Mouse (Mus musculus) kidney, adult 2 months (tissue): Measurements from ENCODE around the gene Rai1. TPM values are rescaled to one million over a fixed set of nuclear protein-coding genes. Genes with fewer than 3 reads are reported as not detected.

Experiments
- DNase-seq: peaks from one replicate; pipeline ENCODE4 v3.0.0; 2021
- H3K27ac ChIP-seq: fragments of 200-500 bp; 2 replicates; pipeline ENCODE4 v1.5.1; 2012; ENCODE audit warnings: low read depth, low read length, control low read depth, inconsistent platforms; ENCODE audit not compliant: insufficient read depth
- H3K27me3 ChIP-seq: fragments of 200-500 bp; replicated peaks from 2 replicates; pipeline ENCODE4 v1.6.1; 2012; ENCODE audit warnings: mild to moderate bottlenecking, moderate library complexity, low read length, inconsistent platforms; ENCODE audit not compliant: control insufficient read depth, insufficient read depth
- H3K36me3 ChIP-seq: fragments of 200-500 bp; 2 replicates; pipeline ENCODE4 v1.6.1; 2012; ENCODE audit warnings: mild to moderate bottlenecking, moderate library complexity, low read length, inconsistent platforms; ENCODE audit not compliant: control insufficient read depth, insufficient read depth
- H3K4me1 ChIP-seq: fragments of 200-500 bp; 2 replicates; pipeline ENCODE4 v1.6.1; 2011; ENCODE audit warnings: low read length; ENCODE audit not compliant: control insufficient read depth, insufficient read depth
- H3K4me3 ChIP-seq: fragments of 200-500 bp; 2 replicates; pipeline ENCODE4 v1.5.1; 2011; ENCODE audit warnings: mild to moderate bottlenecking, low read depth, low read length, control low read depth; ENCODE audit not compliant: insufficient read depth
- CTCF ChIP-seq: fragments of 200-500 bp; conservative IDR thresholded peaks from 2 replicates; pipeline ENCODE4 v1.5.1; 2011; ENCODE audit warnings: low read depth, mild to moderate bottlenecking, control low read depth, low read length, moderate library complexity, mixed read lengths; ENCODE audit not compliant: insufficient read depth, insufficient read length
- POLR2A ChIP-seq: fragments of 200-500 bp; IDR thresholded peaks from one replicate; pipeline ENCODE4 v1.6.1; 2011; ENCODE audit warnings: low read depth, low read length, control low read depth
- WGBS: fragments of 180-500 bp; shearing (Covaris S2); methylation state at CpG from one replicate; pipeline ENCODE4 v1.1.7; 2018; 5-methylcytosine and 5-hydroxymethylcytosine counted together
- polyA plus RNA-seq: library from polyadenylated mRNA; depleted of rRNA; stranded (reverse); fragments of >200 nt; gene quantifications from 2 replicates; pipeline ENCODE4 v1.2.3, GENCODE M21; 2012

Rai1 gene
- polyA plus RNA-seq, 1 experiment: 26.1 TPM

DNA sequence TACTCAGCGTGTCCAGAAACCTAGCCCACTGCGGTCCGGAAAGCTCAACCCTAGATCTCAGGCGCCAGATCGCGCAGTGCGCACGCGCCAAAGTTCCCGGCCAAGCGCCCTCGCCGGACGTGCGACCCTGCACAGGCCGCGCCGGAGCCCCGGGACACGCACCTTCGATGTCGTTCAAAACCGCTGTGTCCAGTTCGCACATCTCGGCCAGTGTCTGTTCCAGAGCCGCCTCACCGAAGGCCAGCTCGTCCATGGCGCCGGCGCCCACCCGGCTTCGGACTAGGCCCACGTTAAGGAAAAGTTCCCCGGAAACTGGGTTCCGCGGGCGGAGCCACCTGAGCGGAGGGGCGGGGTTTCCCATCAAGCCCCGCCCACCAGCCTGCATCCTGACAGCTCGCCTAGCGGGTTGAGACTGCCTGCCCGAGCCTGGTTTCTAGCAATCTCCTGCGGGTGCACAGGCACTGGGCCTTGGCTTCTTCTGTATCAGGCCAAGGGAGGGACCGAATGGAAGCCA, 115.5 kb downstream of the Rai1 start:
- Histone ChIP-seq H3K27me3 (no peaks in the 10 kb centered on the region), H3K36me3 (no peaks in the 10 kb centered on the region), H3K4me1 (peaks cover 6% of the 10 kb centered on the region), H3K4me3 (peak overlapping the region; percentile 93), H3K27ac (peak overlapping the region; percentile 98)
- peak; percentile 97 for DNase-seq
- WGBS: 1% methylated on average over 46 of the region's 46 CpGs
- no peak for TF ChIP-seq CTCF
- no peak for TF ChIP-seq POLR2A

DNA sequence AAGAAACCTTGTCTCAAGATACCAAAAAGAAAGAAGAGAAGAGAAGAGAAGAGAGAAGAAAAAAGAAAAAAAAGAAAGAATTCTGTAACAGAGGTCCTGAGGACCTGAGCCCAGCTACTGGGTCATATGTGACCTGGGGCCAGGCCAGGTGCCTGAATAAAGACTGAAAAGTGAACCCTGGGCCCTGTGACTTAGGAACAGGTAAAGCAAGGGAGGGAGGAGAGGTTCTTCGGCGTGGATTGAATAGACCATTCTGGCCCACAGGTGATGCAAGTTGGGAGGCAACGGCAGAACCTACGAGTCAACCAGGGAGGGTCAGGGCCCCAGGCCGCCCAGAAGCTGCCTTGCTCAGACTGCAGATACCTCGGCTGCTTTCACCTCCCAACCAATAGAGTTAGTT, 116.6 kb downstream of the Rai1 start:
- Histone ChIP-seq H3K27me3 (no peaks in the 10 kb centered on the region), H3K36me3 (no peaks in the 10 kb centered on the region), H3K4me1 (peaks cover 6% of the 10 kb centered on the region), H3K27ac (no peak overlapping the region), H3K4me3 (no peak overlapping the region)
- 93% methylated on average over 6 of the region's 6 CpGs for WGBS
- DNase-seq: no peak
- TF ChIP-seq POLR2A (no peak), CTCF (no peak)

DNA sequence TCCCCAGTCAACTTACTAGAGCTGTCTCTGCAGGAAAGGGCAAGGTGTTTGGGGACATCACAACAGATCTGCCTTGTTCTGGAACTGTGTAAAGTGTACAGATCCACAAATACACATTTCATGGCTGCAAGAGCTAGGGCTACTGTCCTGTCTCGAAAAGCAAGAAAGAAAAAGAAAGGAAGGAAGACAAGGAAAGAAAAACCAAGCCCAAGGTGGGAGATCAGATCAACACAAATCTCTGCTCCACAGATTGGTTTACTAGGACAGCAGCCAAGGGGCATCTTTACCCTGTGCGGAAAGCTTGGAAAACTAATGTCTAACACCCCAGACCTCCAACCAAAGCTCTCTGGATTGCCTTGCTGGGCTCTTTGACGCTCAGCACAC, 117.3 kb downstream of the Rai1 start:
- Histone ChIP-seq H3K4me1 (peaks cover 6% of the 10 kb centered on the region), H3K36me3 (no peaks in the 10 kb centered on the region), H3K27me3 (no peaks in the 10 kb centered on the region), H3K27ac (no peak overlapping the region), H3K4me3 (no peak overlapping the region)
- DNase-seq: no peak
- 63% methylated on average over 3 of the region's 3 CpGs for WGBS
- TF ChIP-seq CTCF: no peak
- TF ChIP-seq POLR2A: no peak

DNA sequence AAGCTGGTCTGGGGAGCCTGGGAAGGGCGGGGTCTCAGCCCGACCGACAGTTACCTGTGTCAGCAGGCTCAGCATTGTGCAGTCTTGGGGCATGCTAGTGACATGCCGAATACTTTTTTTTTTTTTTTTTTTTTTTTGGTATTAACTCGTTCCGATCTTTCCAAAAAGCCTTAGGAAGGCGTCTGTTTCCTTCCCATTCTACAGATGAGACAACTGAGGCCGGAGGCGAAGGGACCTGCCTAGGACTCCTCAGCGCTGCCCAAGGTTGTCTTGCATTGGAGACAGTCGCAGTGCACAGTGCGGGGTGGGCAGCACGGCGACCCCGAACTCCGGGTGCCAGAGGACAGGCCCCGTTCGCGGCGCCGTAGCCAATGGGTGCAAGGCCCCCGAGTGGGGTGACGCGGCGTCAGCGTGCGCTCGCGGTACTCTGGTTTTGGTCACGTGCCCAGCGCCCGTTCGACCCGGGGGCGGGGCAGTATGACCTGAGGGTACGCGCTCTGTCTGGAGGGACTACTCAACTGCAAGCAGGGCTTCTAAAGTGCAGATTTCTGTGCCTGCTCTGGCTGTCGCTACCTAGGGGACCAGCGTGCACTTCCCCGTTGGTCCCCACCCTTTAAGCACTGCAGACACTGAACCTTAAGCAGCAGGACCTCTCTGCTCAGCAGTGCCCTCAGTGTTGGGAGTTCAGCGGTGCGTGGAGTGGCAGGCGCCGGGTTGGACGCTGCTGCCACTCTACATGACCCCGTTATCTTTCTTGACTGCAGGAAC, 117.8 kb downstream of the Rai1 start, which contains the start of gene Srebf1:
Gene Srebf1 (minus strand): TSS at position 113 of the 768 bp plus-strand sequence.
- WGBS: 5% methylated on average over 46 of the region's 46 CpGs
- DNase-seq: peak; percentile 89

DNA sequence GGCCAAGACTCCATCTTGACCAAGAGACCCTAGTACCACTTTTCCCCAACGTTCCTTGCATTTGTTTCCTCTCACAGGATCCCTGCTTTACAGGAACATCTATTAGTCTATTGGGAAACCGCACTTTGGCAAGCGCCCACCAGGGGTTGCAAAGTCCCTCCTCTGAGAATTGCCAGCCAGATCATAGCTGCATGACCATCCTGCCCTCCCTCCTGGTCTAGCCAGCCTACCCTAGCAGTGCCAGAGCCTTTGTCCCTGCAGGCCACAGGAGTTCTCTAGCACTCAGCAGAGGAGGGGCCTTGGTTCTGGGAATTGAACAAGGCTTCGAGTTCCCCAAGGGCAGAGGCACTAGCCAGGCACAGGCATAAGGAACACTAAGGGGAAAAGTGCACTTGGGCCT, 119.9 kb downstream of the Rai1 start:
- no peaks in the 10 kb centered on the region for H3K36me3 ChIP-seq
- peak; percentile 58 for DNase-seq

More for the DNA sequence above, 117.8 kb downstream of the Rai1 start, which contains the start of gene Srebf1:
- TF ChIP-seq CTCF (peak; percentile 26; the same call in 1 of the 2 replicates), POLR2A (no peak)
- Histone ChIP-seq H3K4me1 (peaks cover 6% of the 10 kb centered on the region), H3K27ac (0 out of 2 replicates have a peak within 1 kb of the TSS, but pooled peaks have one; percentile 2), H3K36me3 (no peaks in the 10 kb centered on the region), H3K27me3 (no peaks in the 10 kb centered on the region), H3K4me3 (peak within 1 kb of the TSS; percentile 48)

DNA sequence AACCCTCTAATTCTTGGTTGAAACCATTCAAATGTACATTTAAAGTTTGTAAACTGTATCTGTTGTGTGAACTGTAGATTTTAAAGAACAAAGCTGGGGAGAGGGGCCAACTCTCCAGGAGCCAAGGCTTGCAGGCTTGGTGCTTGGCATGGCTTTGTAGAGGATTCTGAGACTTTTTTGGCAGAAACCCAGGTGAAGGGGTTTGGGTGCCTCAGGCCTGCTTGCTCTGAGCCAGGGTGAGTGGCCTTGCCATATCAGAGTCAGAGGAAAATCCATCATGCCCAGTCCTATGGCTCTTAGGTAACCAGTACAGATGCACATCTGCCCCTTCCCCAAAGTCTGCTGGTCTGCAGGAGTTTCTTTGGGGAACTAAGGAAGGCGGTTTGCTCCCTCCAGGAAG, 121.1 kb downstream of the Rai1 start:
- Histone ChIP-seq H3K36me3 (no peaks in the 10 kb centered on the region), H3K4me3 (no peak overlapping the region), H3K4me1 (no peaks in the 10 kb centered on the region; the same call in 1 of the 2 replicates), H3K27me3 (no peaks in the 10 kb centered on the region), H3K27ac (no peak overlapping the region)
- TF ChIP-seq POLR2A (no peak), CTCF (no peak)
- 84% methylated on average over 1 of the region's 1 CpGs for WGBS
- no peak for DNase-seq

More for the DNA sequence above, 119.9 kb downstream of the Rai1 start:
- TF ChIP-seq CTCF (0 out of 2 replicates have a peak, but pooled peaks have one; percentile 12), POLR2A (no peak)
- Histone ChIP-seq H3K27ac (no peak overlapping the region), H3K27me3 (no peaks in the 10 kb centered on the region), H3K4me3 (no peak overlapping the region), H3K4me1 (peaks cover under 1% of the 10 kb centered on the region)
- WGBS: 57% methylated on average over 4 of the region's 4 CpGs

DNA sequence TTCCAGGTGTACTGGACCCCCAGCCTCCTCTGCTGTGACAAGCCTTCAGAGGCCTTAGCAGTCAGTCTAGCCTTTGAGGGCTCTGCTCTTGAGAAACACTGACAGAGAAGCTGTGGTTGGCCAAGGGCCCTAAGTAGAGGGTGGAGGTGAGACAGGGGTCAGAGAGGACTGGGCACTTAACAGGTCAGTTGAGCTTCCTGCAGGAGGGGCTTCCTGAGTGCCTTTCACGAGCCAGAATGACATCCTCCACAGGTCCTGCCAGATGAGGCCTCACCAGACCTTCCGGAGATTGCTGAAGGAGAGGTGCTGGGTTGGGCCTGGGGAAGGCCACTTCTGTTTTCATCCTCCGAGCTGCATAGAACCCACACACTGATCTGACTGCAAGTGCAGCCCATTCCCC, 123.7 kb downstream of the Rai1 start:
- Histone ChIP-seq H3K27me3 (no peaks in the 10 kb centered on the region), H3K4me1 (no peaks in the 10 kb centered on the region; the same call in 1 of the 2 replicates), H3K27ac (no peak overlapping the region), H3K4me3 (no peak overlapping the region), H3K36me3 (no peaks in the 10 kb centered on the region)
- peak; percentile 31 for DNase-seq
- WGBS: 72% methylated on average over 3 of the region's 3 CpGs
- TF ChIP-seq POLR2A: no peak
- no peak for TF ChIP-seq CTCF
